Mouse (Mus musculus): ENCODE measurements around the gene Sec24c.

Gene Sec24c

DNA sequence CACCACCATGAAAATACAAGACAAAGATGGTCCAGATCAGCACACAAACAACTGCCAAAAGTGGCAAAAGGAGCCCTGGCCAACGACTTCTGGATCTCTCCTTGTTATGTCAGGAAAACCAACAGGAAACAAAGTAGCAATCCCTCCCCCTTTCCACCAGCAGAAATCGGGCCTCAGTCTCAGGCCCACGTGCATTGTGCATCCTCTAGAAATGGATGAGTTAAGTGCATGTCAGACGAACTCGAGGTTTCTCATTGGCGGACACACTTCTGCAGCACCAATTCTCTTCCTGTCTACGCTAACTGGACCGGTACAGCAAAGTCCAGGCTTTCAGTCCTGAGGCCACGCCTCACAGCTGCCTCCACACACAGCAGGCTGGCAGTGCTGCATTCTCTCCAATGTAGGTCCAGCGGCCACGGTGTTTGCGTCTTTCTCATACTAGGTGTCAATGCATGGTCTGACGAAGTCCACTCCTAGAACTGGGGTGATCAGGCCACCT is 61.8 kb downstream of the Sec24c start:
- DNase-seq (ENCODE audit: low spot score) = no peak

GRCm38 (mm10) chr14:20737306-20737705 is 63.2 kb downstream of the Sec24c start:
- DNase-seq (ENCODE audit: low spot score) = peak; percentile 53

GRCm38 (mm10) chr14:20738511-20738910 is 64.4 kb downstream of the Sec24c start:
- no peak for DNase-seq (ENCODE audit: low spot score)

- no peak for DNase-seq (ENCODE audit: low spot score)
Observed at GRCm38 (mm10) chr14:20741301-20741700, 67.2 kb downstream of the Sec24c start.

GRCm38 (mm10) chr14:20743614-20744013 is 69.5 kb downstream of the Sec24c start:
- DNase-seq (ENCODE audit: low spot score) = no peak
